ENCODE assay signal across 27 mouse cellular contexts in genomic region chr3:101729044-101729443, GRCm38 (mm10).
"Had no signal": no experiment of that assay in that cellular context is flagged by ENCODE, and none has a peak within 500 bp of the region (broad histone marks: within the 10 kb centered on the region; RNA-seq: fewer than 3 reads in every experiment).

No protein-coding gene starts in this region.

- H3K27me3 ChIP-seq: limb, embryonic 12.5 days; limb, embryonic 13.5 days; limb, embryonic 15.5 days; liver, embryonic 12.5 days; liver, embryonic 13.5 days; liver, embryonic 15.5 days; lung, embryonic 15.5 days; midbrain, embryonic 12.5 days; midbrain, embryonic 13.5 days; midbrain, embryonic 15.5 days; neural tube, embryonic 12.5 days had no signal

- H3K4me3 ChIP-seq: limb, embryonic 10.5 days; limb, embryonic 12.5 days; limb, embryonic 13.5 days; limb, embryonic 15.5 days; liver, embryonic 12.5 days; liver, embryonic 13.5 days; liver, embryonic 15.5 days; lung, embryonic 15.5 days; megakaryocyte, embryonic 14.5 days; midbrain, embryonic 10.5 days; midbrain, embryonic 12.5 days; midbrain, embryonic 13.5 days; midbrain, embryonic 15.5 days; neural tube, embryonic 12.5 days had no signal

- H3K4me2 ChIP-seq: limb, embryonic 12.5 days; limb, embryonic 13.5 days; limb, embryonic 15.5 days; liver, embryonic 11.5 days; liver, embryonic 12.5 days; liver, embryonic 13.5 days; liver, embryonic 15.5 days; lung, embryonic 14.5 days; lung, embryonic 15.5 days; midbrain, embryonic 11.5 days; midbrain, embryonic 12.5 days; midbrain, embryonic 13.5 days; midbrain, embryonic 15.5 days; neural tube, embryonic 12.5 days had no signal

- DNase-seq: left cerebral cortex, postnatal 4 days; liver; liver, embryonic 13.5 days; liver, postnatal 0 days; lung, adult 18-20 months; lung, adult 2 months; lung, embryonic 14.5 days; lung, postnatal 10 days; lung, postnatal 14 days; lung, postnatal 36 days; lung, postnatal 4 days; midbrain, embryonic 14.5 days had no signal

- H3K36me3 ChIP-seq: limb, embryonic 10.5 days; limb, embryonic 12.5 days; limb, embryonic 13.5 days; limb, embryonic 15.5 days; liver, embryonic 12.5 days; liver, embryonic 13.5 days; liver, embryonic 15.5 days; lung, embryonic 15.5 days; midbrain, embryonic 10.5 days; midbrain, embryonic 12.5 days; midbrain, embryonic 13.5 days; midbrain, embryonic 15.5 days; neural tube, embryonic 12.5 days had no signal
